ENCODE assay signal across 26 mouse cellular contexts in the genomic region with DNA sequence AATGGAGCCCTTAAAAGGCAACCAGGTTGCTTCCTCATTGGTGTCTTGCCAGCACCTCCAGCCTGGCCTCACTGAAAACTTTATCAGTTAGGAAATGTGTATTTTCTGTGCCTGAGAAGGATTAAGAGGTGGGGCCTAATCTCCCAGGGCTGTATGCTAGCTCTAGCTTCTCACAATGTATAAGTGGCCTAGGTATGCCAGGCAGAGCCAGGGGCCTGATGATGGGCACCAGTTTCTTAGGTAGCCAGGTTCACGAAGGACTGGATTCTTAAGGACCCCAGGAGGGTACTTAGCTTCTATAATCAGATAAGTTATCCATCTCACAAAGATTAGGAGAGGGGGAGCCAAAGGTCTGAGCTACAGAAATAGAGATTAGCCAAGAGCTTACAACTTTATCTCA. TPM values are rescaled to one million over a fixed set of nuclear protein-coding genes. Genes with fewer than 3 reads are reported as not detected.
DNase-seq lines count a peak whose midpoint lies in the region; ATAC-seq and TF ChIP-seq lines count a peak whose summit lies in the region.
"Had no signal": no experiment of that assay in that cellular context is flagged by ENCODE, and none has a peak within 500 bp of the region (broad histone marks: within the 10 kb centered on the region; RNA-seq: fewer than 3 reads in every experiment).

No protein-coding gene starts in this region.

- WGBS in lung, embryonic 16.5 days, result 48% methylated on average over 1 of the region's 1 CpGs
- 84% methylated on average over 1 of the region's 1 CpGs for WGBS in embryonic facial prominence, embryonic 10.5 days
- WGBS in stomach, postnatal 0 days, result 79% methylated on average over 1 of the region's 1 CpGs

- no peak overlapping the region for H3K9ac ChIP-seq in lung, embryonic 16.5 days (ENCODE audit: low read length)
- H3K9ac ChIP-seq in MEL (ENCODE audit: control insufficient read depth, low read depth, low read length, poor library complexity, severe bottlenecking), result no peak overlapping the region
- no peak overlapping the region for H3K9ac ChIP-seq in stomach, postnatal 0 days (ENCODE audit: low read length)
- H3K9ac ChIP-seq: embryonic facial prominence, embryonic 12.5 days; embryonic facial prominence, embryonic 15.5 days; forebrain, postnatal 0 days; heart, embryonic 12.5 days; heart, embryonic 15.5 days; hindbrain, embryonic 14.5 days had no signal

- no peak overlapping the region for H3K4me2 ChIP-seq in lung, embryonic 16.5 days (ENCODE audit: low read depth, low read length)
- H3K4me2 ChIP-seq in stomach, postnatal 0 days (replicated peaks; ENCODE audit: low read depth), result no peak overlapping the region
- H3K4me2 ChIP-seq: embryonic facial prominence, embryonic 12.5 days; embryonic facial prominence, embryonic 15.5 days; heart, embryonic 12.5 days; heart, embryonic 15.5 days; hindbrain, embryonic 14.5 days had no signal

- no peaks in the 10 kb centered on the region for H3K36me3 ChIP-seq in lung, embryonic 16.5 days (ENCODE audit: control insufficient read depth, insufficient read depth, low read length)
- H3K36me3 ChIP-seq in MEL (ENCODE audit: control insufficient read depth in 1 of 2, insufficient read depth in 2 of 2, low read length in 2 of 2), result no peaks in the 10 kb centered on the region; a peak in 1 of 4 replicates
- no peaks in the 10 kb centered on the region for H3K36me3 ChIP-seq in embryonic facial prominence, embryonic 10.5 days (replicated peaks)
- no peaks in the 10 kb centered on the region for H3K36me3 ChIP-seq in stomach, postnatal 0 days (ENCODE audit: control insufficient read depth, insufficient read depth, low read length)
- H3K36me3 ChIP-seq: embryonic facial prominence, embryonic 12.5 days; embryonic facial prominence, embryonic 15.5 days; heart, embryonic 12.5 days; heart, embryonic 15.5 days had no signal

- no peak overlapping the region for H3K4me3 ChIP-seq in lung, embryonic 16.5 days (ENCODE audit: low read length)
- no peak overlapping the region for H3K4me3 ChIP-seq in MEL (ENCODE audit: control insufficient read depth in 1 of 2, insufficient read depth in 1 of 2, low read depth in 2 of 2, low read length in 2 of 2)
- H3K4me3 ChIP-seq in embryonic facial prominence, embryonic 10.5 days, result no peak overlapping the region
- H3K4me3 ChIP-seq in stomach, postnatal 0 days (ENCODE audit: low read depth, low read length), result no peak overlapping the region
- H3K4me3 ChIP-seq: embryonic facial prominence, embryonic 12.5 days; embryonic facial prominence, embryonic 15.5 days; gastrocnemius, adult 2 months; heart, embryonic 12.5 days; heart, embryonic 15.5 days had no signal

- H3K27ac ChIP-seq in lung, embryonic 16.5 days (ENCODE audit: low read length), result no peak overlapping the region
- H3K27ac ChIP-seq in MEL (ENCODE audit: control insufficient read depth, low read depth, low read length), result no peak overlapping the region
- 0 out of 2 replicates have a peak overlapping the region, but pooled peaks have one; percentile 19 for H3K27ac ChIP-seq in embryonic facial prominence, embryonic 10.5 days (replicated peaks)
- no peak overlapping the region for H3K27ac ChIP-seq in stomach, postnatal 0 days (replicated peaks)
- H3K27ac ChIP-seq: embryonic facial prominence, embryonic 12.5 days; embryonic facial prominence, embryonic 15.5 days; gastrocnemius, adult 2 months; heart, embryonic 15.5 days; hindbrain, embryonic 14.5 days; hindbrain, postnatal 0 days had no signal

- TF ChIP-seq EP300 in MEL (IDR thresholded peaks at IDR 0.05; ENCODE audit: low read depth in 1 of 2, low read length in 2 of 2), result no peak
- no peak for TF ChIP-seq EP300 in stomach, postnatal 0 days (optimal IDR thresholded peaks at IDR 0.05)

- peak; percentile 88 for ATAC-seq in lung, embryonic 16.5 days (ENCODE audit: low read depth)
- ATAC-seq in stomach, postnatal 0 days (ENCODE audit: low FRiP score, low TSS enrichment), result peak; percentile 44; the same call in 1 of the 2 replicates
- ATAC-seq: activated CD4-positive, CD25-positive, alpha-beta regulatory T cell, adult 4 months; CD4-positive, CD25-positive, alpha-beta regulatory T cell, adult 4 months; forebrain, embryonic 14.5 days; forebrain, postnatal 0 days; hindbrain, postnatal 0 days had no signal

- DNase-seq in lung, postnatal 4 days, result no peak
- DNase-seq in MEL (ENCODE audit: low read depth, low spot score), result peak; percentile 51
- no peak for DNase-seq in embryonic facial prominence, embryonic 10.5 days (ENCODE audit: low spot score)
- peak; percentile 40 for DNase-seq in stomach, postnatal 0 days (ENCODE audit: low spot score)
- no peak for DNase-seq in spleen, postnatal 4 days (ENCODE audit: low spot score in 2 of 2)
- DNase-seq: adrenal gland, postnatal 10 days; adrenal gland, postnatal 36 days; cerebellum, adult 18-20 months; cerebellum, adult 9-10 months; cerebellum, postnatal 14 days; forebrain, postnatal 0 days; gastrocnemius, adult 2 months; gastrocnemius, postnatal 14 days; heart, adult 18-20 months; heart, postnatal 10 days; heart, postnatal 36 days had no signal

- no peak for TF ChIP-seq CTCF in MEL (IDR thresholded peaks at IDR 0.05 in 2 of 3, conservative IDR thresholded peaks at IDR 0.05 in 1 of 3; ENCODE audit: control insufficient read depth in 1 of 3, insufficient read depth in 1 of 3, low read depth in 2 of 3, low read length in 3 of 3, poor library complexity in 1 of 3, severe bottlenecking in 1 of 3)
- no peak for TF ChIP-seq CTCF in stomach, postnatal 0 days (IDR thresholded peaks at IDR 0.05; ENCODE audit: low read depth)

- no peak for TF ChIP-seq RAD21 in MEL (IDR thresholded peaks at IDR 0.05; ENCODE audit: low read depth, low read length)

- no peaks in the 10 kb centered on the region for H3K79me2 ChIP-seq in MEL (ENCODE audit: control insufficient read depth, insufficient read depth, low read length, poor library complexity)

- no peaks in the 10 kb centered on the region for H3K9me3 ChIP-seq in lung, embryonic 16.5 days (ENCODE audit: control insufficient read depth, low read length)
- H3K9me3 ChIP-seq in MEL (replicated peaks; ENCODE audit: insufficient read depth, low read length), result no peaks in the 10 kb centered on the region
- no peaks in the 10 kb centered on the region for H3K9me3 ChIP-seq in embryonic facial prominence, embryonic 10.5 days
- no peaks in the 10 kb centered on the region for H3K9me3 ChIP-seq in stomach, postnatal 0 days (ENCODE audit: control insufficient read depth, low read length)
- H3K9me3 ChIP-seq: embryonic facial prominence, embryonic 12.5 days; embryonic facial prominence, embryonic 15.5 days; heart, embryonic 12.5 days; heart, embryonic 15.5 days had no signal

- no peak for TF ChIP-seq POLR2A in MEL (IDR thresholded peaks at IDR 0.05; ENCODE audit: control insufficient read depth in 1 of 2, insufficient read depth in 1 of 2, low read depth in 1 of 2, low read length in 2 of 2, poor library complexity in 1 of 2)

- H3K4me1 ChIP-seq in lung, embryonic 16.5 days (replicated peaks; ENCODE audit: control insufficient read depth, insufficient read depth, low read length), result peaks cover 5% of the 10 kb centered on the region; the same call in 1 of the 2 replicates
- H3K4me1 ChIP-seq in MEL (ENCODE audit: control insufficient read depth in 1 of 2, insufficient read depth in 2 of 2, low read length in 2 of 2), result peaks cover 0 to 3% of the 10 kb centered on the region in 2 experiments; a peak in 1 of 4 replicates
- H3K4me1 ChIP-seq in embryonic facial prominence, embryonic 10.5 days, result peaks cover 18% of the 10 kb centered on the region
- no peaks in the 10 kb centered on the region for H3K4me1 ChIP-seq in stomach, postnatal 0 days (replicated peaks; ENCODE audit: control insufficient read depth, insufficient read depth)
- H3K4me1 ChIP-seq: heart, embryonic 12.5 days; heart, embryonic 15.5 days had no signal

- H3K27me3 ChIP-seq in lung, embryonic 16.5 days (ENCODE audit: control insufficient read depth, insufficient read depth, low read depth, low read length), result no peaks in the 10 kb centered on the region
- peaks cover 0 to 2% of the 10 kb centered on the region in 2 experiments; a peak in 2 of 4 replicates for H3K27me3 ChIP-seq in MEL (ENCODE audit: control insufficient read depth in 1 of 2, insufficient read depth in 2 of 2, low read length in 2 of 2)
- H3K27me3 ChIP-seq in embryonic facial prominence, embryonic 10.5 days (replicated peaks; ENCODE audit: low read depth, poor library complexity, severe bottlenecking), result no peaks in the 10 kb centered on the region
- H3K27me3 ChIP-seq in stomach, postnatal 0 days (ENCODE audit: control insufficient read depth, insufficient read depth, low read length), result no peaks in the 10 kb centered on the region
- H3K27me3 ChIP-seq: embryonic facial prominence, embryonic 12.5 days; embryonic facial prominence, embryonic 15.5 days; heart, embryonic 12.5 days; heart, embryonic 15.5 days had no signal

TF ChIP-seq in MEL, 35 proteins besides CTCF, POLR2A, EP300 and RAD21 (continues in another document):
- TF ChIP-seq GABPA (IDR thresholded peaks at IDR 0.05; ENCODE audit: low read depth, low read length) (no peak), TCF12 (IDR thresholded peaks at IDR 0.05; ENCODE audit: low read depth, low read length) (no peak), MYC (IDR thresholded peaks at IDR 0.05; ENCODE audit: low read depth, low read length) (no peak), TAL1 (IDR thresholded peaks at IDR 0.05; ENCODE audit: low read length) (no peak), MEF2A (IDR thresholded peaks at IDR 0.05; ENCODE audit: extremely low read depth, insufficient replicate concordance, low read depth, low read length, poor library complexity, severe bottlenecking) (no peak), KAT2A (conservative IDR thresholded peaks at IDR 0.05; ENCODE audit: low read depth, low read length) (no peak), ZC3H11A (IDR thresholded peaks at IDR 0.05; ENCODE audit: low read depth, low read length) (no peak)

RNA-seq across cellular contexts. Expression of gene Manf, which starts 19.8 kb away (rescaled TPM):
- polyA plus RNA-seq in lung, embryonic 16.5 days (2015; fragmentation: Nextera tagmentation; extraction: Ambion mirVana), result 286 and 294 TPM in 2 replicates
- total RNA-seq in MEL (2012; rRNA removed), result 209 and 316 TPM in 2 replicates
- 100 to 1,000 TPM in 1 of 2 experiments, not detected in 1; 289 TPM for polyA plus RNA-seq in MEL (2012; ENCODE audit: insufficient read depth in 1 of 2, insufficient read length in 2 of 2, low read depth in 1 of 2, low replicate concordance in 2 of 2, missing spikeins in 1 of 2)
- polyA plus RNA-seq in embryonic facial prominence, embryonic 10.5 days (2016; fragmentation: Nextera tagmentation; extraction: Ambion mirVana), result 254 and 277 TPM in 2 replicates
- 370 and 385 TPM in 2 replicates for polyA plus RNA-seq in stomach, postnatal 0 days (2015; fragmentation: Nextera tagmentation; extraction: Ambion mirVana)

RNA-seq across cellular contexts. Expression of gene Rbm15b, which starts 24.4 kb away (rescaled TPM):
- 5.1 and 5.2 TPM in 2 replicates for polyA plus RNA-seq in lung, embryonic 16.5 days (2015; fragmentation: Nextera tagmentation; extraction: Ambion mirVana)
- total RNA-seq in MEL (2012; rRNA removed), result 23.3 and 29.7 TPM in 2 replicates
- 10 to 100 TPM in 1 of 2 experiments, not detected in 1; 42.2 TPM for polyA plus RNA-seq in MEL (2012; ENCODE audit: insufficient read depth in 1 of 2, insufficient read length in 2 of 2, low read depth in 1 of 2, low replicate concordance in 2 of 2, missing spikeins in 1 of 2)
- polyA plus RNA-seq in embryonic facial prominence, embryonic 10.5 days (2016; fragmentation: Nextera tagmentation; extraction: Ambion mirVana), result 17.2 and 17.6 TPM in 2 replicates
- 3.8 and 4.7 TPM in 2 replicates for polyA plus RNA-seq in stomach, postnatal 0 days (2015; fragmentation: Nextera tagmentation; extraction: Ambion mirVana)

Comparison
In these comparisons a context has a peak if more than half of its experiments do, and no peak if none do; other contexts are left out.
1. DNase-seq: peak in MEL (single experiment) and stomach, postnatal 0 days (single experiment); none in lung, postnatal 4 days (0 of 2), embryonic facial prominence, embryonic 10.5 days (single experiment) and spleen, postnatal 4 days (0 of 2).